Mouse (Mus musculus) granulocyte monocyte progenitor cell, adult 5-6 weeks (primary cell): Measurements from ENCODE around the gene Mcpt8. TPM values are rescaled to one million over a fixed set of nuclear protein-coding genes. Genes with fewer than 3 reads are reported as not detected.

Source experiments
- total RNA-seq, 2 experiments: library from RNA; stranded (forward) in 1 of 2; stranded (reverse) in 1 of 2; fragments of 200-712, 200-1000 nt in 1 of 2; fragments of >200 nt in 1 of 2; fragmentation: Nextera tagmentation in 1 of 2; gene quantifications; 2 replicates each; pipeline ENCODE4 v1.2.3; 2014 to 2017

Mcpt8 gene
- total RNA-seq, 2 experiments from 2014 or later, result 31.0 to 130 TPM

Other genes starting within 250 kb of the Mcpt8 start
- gene Nynrin, start 231.3 kb downstream of the Mcpt8 start, total RNA-seq (2014; fragmentation: Nextera tagmentation), result 4.1 and 7.6 TPM in 2 replicates
- gene Nynrin, start 231.3 kb downstream of the Mcpt8 start, total RNA-seq (2017), result 2.4 and 3.3 TPM in 2 replicates
- not detected in 2 replicates for gene Cbln3, start 200.9 kb downstream of the Mcpt8 start, total RNA-seq (2014; fragmentation: Nextera tagmentation)
- gene Cbln3, start 200.9 kb downstream of the Mcpt8 start, total RNA-seq (2017), result not detected in 2 replicates
- gene Khnyn, start 200.3 kb downstream of the Mcpt8 start, total RNA-seq (2014; fragmentation: Nextera tagmentation), result 8.8 and 12.8 TPM in 2 replicates
- gene Khnyn, start 200.3 kb downstream of the Mcpt8 start, total RNA-seq (2017), result 12.4 and 14.7 TPM in 2 replicates
- 13.8 and 15.3 TPM in 2 replicates for gene Sdr39u1, start 185.0 kb downstream of the Mcpt8 start, total RNA-seq (2014; fragmentation: Nextera tagmentation)
- gene Sdr39u1, start 185.0 kb downstream of the Mcpt8 start, total RNA-seq (2017), result 6.5 and 13.5 TPM in 2 replicates
- gene Cma1, start 140.6 kb downstream of the Mcpt8 start, total RNA-seq (2014; fragmentation: Nextera tagmentation), result not detected in 2 replicates
- 0.15 TPM in 1 of 2 replicates, not detected in the other for gene Cma1, start 140.6 kb downstream of the Mcpt8 start, total RNA-seq (2017)
- not detected in 2 replicates for gene Cma2, start 134.3 kb downstream of the Mcpt8 start, total RNA-seq (2014; fragmentation: Nextera tagmentation)
- not detected in 2 replicates for gene Cma2, start 134.3 kb downstream of the Mcpt8 start, total RNA-seq (2017)
- not detected in 2 replicates for gene Mcpt1, start 67.3 kb downstream of the Mcpt8 start, total RNA-seq (2014; fragmentation: Nextera tagmentation)
- not detected in 2 replicates for gene Mcpt1, start 67.3 kb downstream of the Mcpt8 start, total RNA-seq (2017)
- not detected in 2 replicates for gene Mcpt9, start 54.8 kb downstream of the Mcpt8 start, total RNA-seq (2014; fragmentation: Nextera tagmentation)
- gene Mcpt9, start 54.8 kb downstream of the Mcpt8 start, total RNA-seq (2017), result not detected in 2 replicates
- not detected in 2 replicates for gene Mcpt2, start 43.2 kb downstream of the Mcpt8 start, total RNA-seq (2014; fragmentation: Nextera tagmentation)
- not detected in 2 replicates for gene Mcpt2, start 43.2 kb downstream of the Mcpt8 start, total RNA-seq (2017)
- gene Mcpt4, start 23.0 kb downstream of the Mcpt8 start, total RNA-seq (2014; fragmentation: Nextera tagmentation), result not detected in 2 replicates
- not detected in 2 replicates for gene Mcpt4, start 23.0 kb downstream of the Mcpt8 start, total RNA-seq (2017)
- 2,198 and 2,270 TPM in 2 replicates for gene Ctsg, start 17.3 kb upstream of the Mcpt8 start, total RNA-seq (2014; fragmentation: Nextera tagmentation)
- gene Ctsg, start 17.3 kb upstream of the Mcpt8 start, total RNA-seq (2017), result 4,568 and 5,380 TPM in 2 replicates
- not detected in 2 replicates for gene Gzme, start 35.4 kb upstream of the Mcpt8 start, total RNA-seq (2014; fragmentation: Nextera tagmentation)
- not detected in 2 replicates for gene Gzme, start 35.4 kb upstream of the Mcpt8 start, total RNA-seq (2017)
- gene Gzmd, start 47.3 kb upstream of the Mcpt8 start, total RNA-seq (2014; fragmentation: Nextera tagmentation), result not detected in 2 replicates
- gene Gzmd, start 47.3 kb upstream of the Mcpt8 start, total RNA-seq (2017), result not detected in 2 replicates
- not detected in 2 replicates for gene Gzmg, start 74.3 kb upstream of the Mcpt8 start, total RNA-seq (2014; fragmentation: Nextera tagmentation)
- gene Gzmg, start 74.3 kb upstream of the Mcpt8 start, total RNA-seq (2017), result not detected in 2 replicates
- not detected in 2 replicates for gene Gzmn, start 89.3 kb upstream of the Mcpt8 start, total RNA-seq (2014; fragmentation: Nextera tagmentation)
- gene Gzmn, start 89.3 kb upstream of the Mcpt8 start, total RNA-seq (2017), result not detected in 2 replicates
- gene Gzmf, start 126.1 kb upstream of the Mcpt8 start, total RNA-seq (2014; fragmentation: Nextera tagmentation), result not detected in 2 replicates
- not detected in 2 replicates for gene Gzmf, start 126.1 kb upstream of the Mcpt8 start, total RNA-seq (2017)
- not detected in 2 replicates for gene Gzmc, start 149.4 kb upstream of the Mcpt8 start, total RNA-seq (2014; fragmentation: Nextera tagmentation)
- gene Gzmc, start 149.4 kb upstream of the Mcpt8 start, total RNA-seq (2017), result not detected in 2 replicates
- gene Gzmb, start 177.0 kb upstream of the Mcpt8 start, total RNA-seq (2014; fragmentation: Nextera tagmentation), result 2.1 and 7.8 TPM in 2 replicates
- 0.34 and 2.4 TPM in 2 replicates for gene Gzmb, start 177.0 kb upstream of the Mcpt8 start, total RNA-seq (2017)